Mouse (Mus musculus): ENCODE measurements at regions not wholly inside any gene's neighbourhood (a gene's known extent, or its start where the extent isn't known, plus 50 kb on each side); places are given as distances from the start of the nearest gene placed in this dataset.

DNA sequence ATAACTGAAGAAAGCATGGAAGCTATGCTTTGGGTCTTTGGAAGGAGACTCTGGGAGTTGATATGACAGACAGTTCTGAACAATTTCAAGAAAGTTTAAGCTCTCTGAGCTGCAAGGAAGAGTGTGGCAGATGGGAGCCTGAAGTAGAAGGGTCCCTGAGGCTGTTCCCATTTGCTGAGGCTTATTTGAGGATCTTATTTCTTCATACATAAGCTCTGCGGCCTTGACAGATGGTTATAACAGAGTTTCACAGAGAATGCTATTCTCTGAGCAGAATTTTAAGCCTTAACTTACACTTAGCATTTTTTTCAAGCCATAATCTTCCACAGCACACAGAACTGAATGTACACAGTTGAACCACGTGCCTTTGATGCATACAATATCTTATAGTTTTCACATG, 278.7 kb downstream of the Plk2 start:
- DNase-seq (ENCODE audit: low spot score in 2 of 2): peak; percentile 51 to 86

DNA sequence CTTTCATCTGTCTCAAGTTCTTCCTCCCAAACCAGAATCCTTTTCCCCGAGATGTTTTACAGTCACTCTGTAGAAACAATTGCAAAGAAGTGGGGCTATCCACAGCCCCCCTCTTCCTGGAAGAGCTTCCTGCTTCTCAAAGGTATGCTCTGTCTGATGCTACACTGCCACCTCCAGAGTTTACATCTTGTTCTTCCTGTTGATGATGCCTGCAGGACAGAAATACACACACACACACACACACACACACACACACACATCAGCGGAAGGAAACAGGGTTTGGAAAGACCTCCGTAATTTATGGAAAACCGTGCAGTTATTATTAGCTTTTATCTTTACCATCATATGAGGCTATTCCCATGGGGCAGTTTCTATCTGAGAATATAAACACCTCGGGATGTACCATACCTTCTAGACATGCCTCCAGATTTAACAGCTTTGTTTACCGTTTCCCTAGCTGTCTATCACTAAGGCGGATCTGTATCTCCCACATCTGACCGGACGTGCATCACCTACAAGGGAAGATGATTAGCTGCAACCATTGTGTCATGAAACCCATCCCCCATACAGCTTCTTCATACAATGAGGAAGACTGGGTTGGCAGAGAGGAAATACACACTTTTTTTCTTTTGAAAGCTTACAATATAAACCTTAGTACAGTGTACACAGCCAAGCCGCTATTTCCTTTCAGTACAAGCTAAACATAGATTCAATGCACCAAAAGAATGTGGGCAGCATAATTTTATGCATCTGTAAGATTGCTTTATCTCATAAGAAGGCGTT, 288.6 kb downstream of the Plk2 start:
- DNase-seq (ENCODE audit: low spot score in 2 of 2): peak in 1 of 2 experiments; percentile 13

- no peak for DNase-seq (ENCODE audit: low spot score in 2 of 2)
Observed at GRCm38 (mm10) chr13:110688796-110689195, 293.9 kb downstream of the Plk2 start.

GRCm38 (mm10) chr13:110690501-110691255, 295.8 kb downstream of the Plk2 start:
- DNase-seq (ENCODE audit: low spot score in 2 of 2): peak; percentile 33 to 38

DNA sequence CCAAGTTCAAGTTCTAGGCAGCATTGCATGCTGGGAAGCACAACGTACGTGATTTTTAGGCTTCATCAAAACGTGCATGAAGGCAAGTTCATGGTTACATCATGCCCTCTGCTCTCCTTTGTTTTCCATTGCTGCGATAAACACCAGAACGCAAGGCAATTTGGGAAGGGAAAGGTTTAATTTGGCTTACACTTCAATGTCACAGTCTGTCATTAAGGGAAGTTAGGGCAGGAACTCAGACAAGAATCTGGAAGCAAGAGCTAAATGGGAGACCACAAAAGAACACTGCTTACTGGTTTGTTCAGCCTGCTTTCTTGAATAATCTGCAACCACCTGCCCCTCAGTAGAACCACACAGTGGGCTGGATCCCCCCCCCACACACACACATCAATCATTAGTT, 297.9 kb downstream of the Plk2 start:
- DNase-seq (ENCODE audit: low spot score in 2 of 2): no peak

DNA sequence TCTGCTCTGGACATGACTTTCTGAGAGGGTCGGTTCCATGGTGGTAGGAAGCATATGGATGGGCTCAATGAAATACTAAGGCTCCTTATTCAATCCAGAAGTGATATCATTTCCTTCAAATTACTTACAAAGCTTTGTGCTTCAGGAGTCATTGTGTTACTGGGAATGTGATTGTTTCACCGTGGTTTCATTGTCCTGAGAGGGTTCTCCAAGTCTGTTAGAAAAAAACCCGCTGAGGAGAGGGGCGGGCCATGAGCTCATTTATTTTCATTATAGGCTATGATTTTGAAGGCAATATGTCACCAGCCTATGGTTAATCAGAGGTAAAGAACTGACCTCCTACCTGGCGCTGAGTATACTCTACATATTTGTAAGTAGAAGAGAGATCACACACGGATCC, 300.0 kb downstream of the Plk2 start:
- DNase-seq (ENCODE audit: low spot score in 2 of 2): no peak

GRCm38 (mm10) chr13:110696549-110696948, 301.7 kb downstream of the Plk2 start:
- no peak for DNase-seq (ENCODE audit: low spot score in 2 of 2)

DNA sequence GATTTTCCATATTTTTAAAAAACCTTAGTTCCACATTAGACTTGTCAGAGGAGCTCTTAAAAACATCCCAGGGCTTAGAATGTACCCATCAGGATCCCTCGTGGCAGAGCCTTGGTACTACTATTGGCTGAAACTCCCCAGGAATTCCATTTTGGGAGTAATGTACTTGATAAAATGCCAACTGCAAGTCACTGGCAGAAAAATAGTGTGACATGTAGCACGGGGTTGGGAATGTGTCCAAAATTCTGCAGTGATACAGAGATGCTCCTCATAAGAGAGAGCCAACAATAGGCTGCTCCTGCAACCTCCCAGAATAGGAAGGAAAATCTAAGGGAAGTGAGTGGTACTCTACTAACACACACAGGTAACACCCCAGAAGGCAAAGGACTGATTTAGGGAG, 309.4 kb downstream of the Plk2 start:
- peak; percentile 28 to 52 for DNase-seq (ENCODE audit: low spot score in 2 of 2)

DNA sequence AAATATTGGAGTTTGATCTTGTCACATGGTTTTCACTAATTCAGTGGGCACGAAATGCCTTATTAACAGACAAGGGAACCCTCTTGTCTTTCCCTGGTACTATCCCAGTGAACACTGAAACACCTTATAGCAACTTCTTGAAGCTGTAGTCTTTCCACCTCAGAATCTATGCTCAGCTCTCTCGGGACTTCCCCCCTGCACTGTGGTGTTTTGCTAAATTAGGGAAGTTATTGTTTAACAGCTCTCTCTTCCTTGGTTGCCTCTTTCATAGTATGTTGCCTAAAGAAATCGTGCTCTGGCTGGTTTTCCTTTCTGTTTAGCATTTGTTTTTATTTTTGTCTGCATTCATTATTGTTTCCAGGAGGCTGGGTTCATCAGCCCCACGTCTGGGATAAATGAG, 316.0 kb downstream of the Plk2 start:
- DNase-seq (ENCODE audit: low spot score in 2 of 2): no peak

- no peak for DNase-seq (ENCODE audit: low spot score in 2 of 2)
Observed at GRCm38 (mm10) chr13:110712527-110712926, 317.7 kb downstream of the Plk2 start.

- no peak for DNase-seq (ENCODE audit: low spot score in 2 of 2)
Observed at GRCm38 (mm10) chr13:110722170-110722569, 327.3 kb downstream of the Plk2 start.

DNA sequence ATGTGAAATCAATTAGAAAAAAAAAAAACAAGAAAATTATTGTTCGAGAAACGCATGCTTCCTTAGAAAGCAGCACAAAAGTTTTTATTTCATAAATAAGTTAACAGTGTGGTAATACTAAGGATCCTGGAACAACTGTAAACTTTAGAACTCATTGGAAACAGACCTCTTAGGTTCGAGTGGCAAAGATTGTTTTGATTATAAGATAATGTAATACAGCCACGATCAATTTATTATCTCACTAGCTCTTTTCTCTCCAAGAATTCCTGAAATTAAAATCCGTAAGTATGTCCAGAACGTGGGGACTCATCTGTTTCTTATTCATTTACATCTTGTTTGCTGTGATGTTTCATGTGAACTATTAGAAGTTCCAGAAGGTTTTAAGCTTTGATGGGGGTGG, 327.9 kb downstream of the Plk2 start:
- DNase-seq (ENCODE audit: low spot score in 2 of 2): no peak

GRCm38 (mm10) chr13:110724836-110725235, 330.0 kb downstream of the Plk2 start:
- DNase-seq (ENCODE audit: low spot score in 2 of 2): no peak

DNA sequence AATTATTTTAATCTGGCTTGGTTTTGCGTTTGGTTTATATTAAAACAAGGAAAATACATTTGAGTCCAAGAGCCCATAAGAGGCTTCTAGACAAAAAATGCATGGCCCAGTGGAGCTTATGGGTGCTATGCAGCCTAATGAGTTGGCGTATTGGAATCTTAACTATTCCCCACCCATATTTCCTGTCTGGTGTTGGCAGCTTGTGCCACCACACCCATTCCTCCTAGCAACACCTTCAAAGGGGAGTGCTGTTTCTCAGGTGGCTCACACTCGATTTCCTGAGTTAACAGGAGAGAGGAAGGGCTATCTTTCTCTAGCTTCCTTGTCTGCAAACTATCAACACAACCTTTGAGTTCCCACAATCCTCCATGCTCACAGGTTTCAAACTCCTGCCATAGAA, 331.0 kb downstream of the Plk2 start:
- DNase-seq (ENCODE audit: low spot score in 2 of 2): no peak

DNA sequence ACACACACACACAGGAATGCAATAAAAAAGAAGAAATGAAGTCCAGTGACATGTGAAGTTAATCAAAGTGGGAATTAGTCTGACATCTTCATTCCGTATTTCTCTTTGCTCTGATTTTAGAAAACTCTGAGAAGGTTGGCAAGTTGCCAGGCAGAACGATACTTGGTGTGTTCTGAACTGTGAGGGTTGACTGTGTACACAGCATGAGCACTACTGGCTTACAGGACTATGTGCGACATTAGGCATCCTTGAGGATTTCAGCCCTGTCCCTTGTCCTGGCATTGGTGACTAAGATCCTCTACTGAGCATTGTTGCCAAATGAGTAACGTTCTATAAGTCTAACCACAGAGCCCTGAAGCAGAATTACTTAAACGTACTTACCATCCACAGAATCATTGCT, 340.7 kb downstream of the Plk2 start:
- peak; percentile 47 to 54 for DNase-seq (ENCODE audit: low spot score in 2 of 2)

DNA sequence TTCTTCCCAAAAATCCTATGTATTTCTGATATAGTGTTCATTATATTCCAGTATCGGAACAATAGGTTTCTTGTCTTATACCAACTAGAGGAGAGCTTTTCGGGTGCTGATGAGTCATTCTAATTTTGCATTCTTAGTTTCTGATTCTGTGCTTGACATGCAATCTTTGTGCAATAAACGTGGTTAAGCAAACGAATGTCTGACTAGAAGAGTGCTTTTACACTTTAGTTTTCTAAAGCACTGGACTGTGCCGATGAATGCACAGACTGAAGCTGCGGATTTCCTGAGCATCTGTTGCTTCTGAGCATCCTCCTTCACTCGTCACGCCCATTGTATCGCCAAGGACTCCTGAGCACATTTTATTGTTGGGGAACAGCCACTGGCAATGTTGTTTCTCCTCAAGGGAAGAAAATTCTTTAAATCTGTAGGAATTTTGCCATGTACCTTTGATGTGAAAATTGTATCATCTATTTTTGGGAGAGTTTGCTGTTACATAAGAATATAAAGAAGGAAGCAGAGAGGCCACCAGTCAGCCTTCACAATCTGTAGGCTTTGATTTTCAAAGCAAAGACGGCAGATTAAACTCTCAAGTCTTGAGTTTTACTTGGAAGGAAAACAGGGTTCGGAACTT, 346.8 kb downstream of the Plk2 start:
- peak in 1 of 2 experiments; percentile 30 for DNase-seq (ENCODE audit: low spot score in 2 of 2)

GRCm38 (mm10) chr13:110747223-110747868, 352.5 kb downstream of the Plk2 start:
- no peak for DNase-seq (ENCODE audit: low spot score in 2 of 2)

- no peak for DNase-seq (ENCODE audit: low spot score in 2 of 2)
Observed at GRCm38 (mm10) chr13:110752746-110753145, 357.9 kb downstream of the Plk2 start.

DNA sequence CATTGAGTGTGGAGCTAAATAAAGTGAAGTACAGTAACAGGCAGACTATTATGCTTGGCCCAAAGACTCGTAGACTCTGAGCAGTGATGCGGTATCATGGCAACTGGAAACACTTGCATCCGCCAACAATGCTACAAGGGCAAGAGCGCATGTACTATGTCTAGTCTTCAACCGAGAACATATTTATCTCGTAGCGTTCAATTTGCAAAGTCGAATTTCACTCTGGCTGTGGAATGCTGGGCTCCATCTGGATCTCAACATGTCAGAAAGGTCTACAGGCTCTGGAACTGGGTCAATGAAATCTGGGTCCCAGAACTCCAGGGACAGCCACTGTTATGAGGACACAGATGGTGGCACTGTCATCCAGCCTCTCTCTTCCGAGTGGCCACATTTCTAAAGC, 359.7 kb downstream of the Plk2 start:
- DNase-seq (ENCODE audit: low spot score in 2 of 2): peak; percentile 31 to 69

GRCm38 (mm10) chr13:110756877-110757276, 362.0 kb downstream of the Plk2 start:
- no peak for DNase-seq (ENCODE audit: low spot score in 2 of 2)

GRCm38 (mm10) chr13:110769210-110769609, 374.4 kb downstream of the Plk2 start:
- DNase-seq (ENCODE audit: low spot score in 2 of 2): no peak

- no peak for DNase-seq (ENCODE audit: low spot score in 2 of 2)
Observed at GRCm38 (mm10) chr13:110775251-110775650, 380.4 kb downstream of the Plk2 start.

Data from right cerebral cortex, postnatal 10 days (tissue).